Mouse (Mus musculus) ES-Bruce4 (cell line): ENCODE measurements around the gene Zeb2.

Source experiments
- CTCF ChIP-seq: IDR thresholded peaks from one replicate; pipeline ENCODE4 v1.8.1; 2011; ENCODE audit warnings: low read depth, low read length
- EP300 ChIP-seq: IDR thresholded peaks from 2 replicates; pipeline ENCODE4 v1.6.1; 2011; ENCODE audit warnings: low read depth, low read length; ENCODE audit not compliant: insufficient read depth
- POLR2A ChIP-seq: IDR thresholded peaks from one replicate; pipeline ENCODE4 v1.8.1; 2011; ENCODE audit warnings: low read length; ENCODE audit not compliant: insufficient read depth

GRCm38 (mm10) chr2:44962620-44963019 is 154.6 kb downstream of the Zeb2 start:
- TF ChIP-seq POLR2A (no peak), CTCF (no peak), EP300 (no peak)
